Mouse (Mus musculus) liver, adult 2 months (tissue): Measurements from ENCODE around the gene Mogat2. TPM values are rescaled to one million over a fixed set of nuclear protein-coding genes. Genes with fewer than 3 reads are reported as not detected.

ENCODE experiments used
- DNase-seq: peaks from one replicate; pipeline ENCODE4 v3.0.0-alpha.2; 2011; ENCODE audit warnings: low read depth, low spot score; ENCODE audit errors: extremely low read depth
- H3K27ac ChIP-seq: fragments of 200-500 bp; replicated peaks from 2 replicates; pipeline ENCODE4 v1.5.1; 2012; ENCODE audit warnings: low read depth, mild to moderate bottlenecking, control low read depth, inconsistent platforms, low read length; ENCODE audit not compliant: insufficient read depth
- H3K27me3 ChIP-seq: fragments of 200-500 bp; 2 replicates; pipeline ENCODE4 v1.6.1; 2012; ENCODE audit warnings: mild to moderate bottlenecking, moderate library complexity, low read length, inconsistent platforms; ENCODE audit not compliant: control insufficient read depth, insufficient read depth
- H3K36me3 ChIP-seq: fragments of 200-500 bp; 2 replicates; pipeline ENCODE4 v1.6.1; 2012; ENCODE audit warnings: low read length, inconsistent platforms; ENCODE audit not compliant: control insufficient read depth, insufficient read depth
- H3K4me1 ChIP-seq: fragments of 200-500 bp; 2 replicates; pipeline ENCODE4 v1.6.1; 2011; ENCODE audit warnings: low read length; ENCODE audit not compliant: control insufficient read depth, insufficient read depth
- H3K4me3 ChIP-seq: fragments of 200-500 bp; 2 replicates; pipeline ENCODE4 v1.5.1; 2011; ENCODE audit warnings: low read depth, mild to moderate bottlenecking, control low read depth, low read length, moderate library complexity; ENCODE audit not compliant: insufficient read depth
- H3K79me2 ChIP-seq: fragments of 200-500 bp; 2 replicates; pipeline ENCODE4 v1.6.1; 2012; ENCODE audit warnings: inconsistent platforms, mild to moderate bottlenecking, low read length, moderate library complexity; ENCODE audit not compliant: control insufficient read depth, insufficient read depth
- H3K9ac ChIP-seq: fragments of 200-500 bp; 2 replicates; pipeline ENCODE4 v1.6.1; 2012; ENCODE audit warnings: low read depth, mild to moderate bottlenecking, control low read depth, inconsistent platforms, low read length
- CTCF ChIP-seq: fragments of 200-500 bp; IDR thresholded peaks from 2 replicates; pipeline ENCODE4 v1.5.1; 2011; ENCODE audit warnings: low read depth, low read length, control low read depth
- POLR2A ChIP-seq: fragments of 200-500 bp; IDR thresholded peaks from 2 replicates; pipeline ENCODE4 v1.6.1; 2011; ENCODE audit warnings: low read length, control low read depth; ENCODE audit not compliant: insufficient read depth; ENCODE audit errors: extremely low read depth
- WGBS: fragments of 180-500 bp; shearing (Covaris S2); methylation state at CpG from one replicate; pipeline ENCODE4 v1.1.7; 2018; 5-methylcytosine and 5-hydroxymethylcytosine counted together
- polyA plus RNA-seq: library from polyadenylated mRNA; depleted of rRNA; stranded (reverse); fragments of >200 nt; gene quantifications from 2 replicates; pipeline ENCODE4 v1.2.3, GENCODE M21; 2012
- total RNA-seq: library from RNA; depleted of rRNA; stranded (reverse); fragments of >200 nt; gene quantifications from 2 replicates; pipeline ENCODE4 v1.2.3, GENCODE M21; 2014

Mogat2 gene
- total and polyA plus RNA-seq, 2 experiments = 0.22 to 0.74 TPM

DNA sequence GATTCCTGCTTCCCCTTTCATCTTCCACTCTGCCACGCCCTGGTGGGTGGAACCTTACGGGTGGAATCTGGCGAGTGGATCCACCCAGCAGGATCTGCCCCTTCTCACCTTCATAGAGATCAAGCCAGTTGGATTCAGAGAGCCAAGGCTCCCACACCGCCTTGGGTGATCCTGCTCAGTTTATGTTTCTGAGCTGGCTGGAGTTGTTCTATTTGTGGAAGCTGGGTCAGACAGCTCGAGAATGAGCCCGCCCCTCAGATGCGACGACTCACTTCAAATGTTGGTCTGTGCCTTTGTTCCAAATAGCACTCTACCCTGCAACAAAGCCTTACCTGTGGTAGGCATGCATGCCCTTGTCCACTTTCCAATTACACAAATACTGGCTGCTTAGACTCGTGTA is 33.2 kb upstream of the Mogat2 start:
- H3K36me3 ChIP-seq = no peaks in the 10 kb centered on the region
- WGBS = 68% methylated on average over 9 of the region's 9 CpGs
- no peak for DNase-seq

DNA sequence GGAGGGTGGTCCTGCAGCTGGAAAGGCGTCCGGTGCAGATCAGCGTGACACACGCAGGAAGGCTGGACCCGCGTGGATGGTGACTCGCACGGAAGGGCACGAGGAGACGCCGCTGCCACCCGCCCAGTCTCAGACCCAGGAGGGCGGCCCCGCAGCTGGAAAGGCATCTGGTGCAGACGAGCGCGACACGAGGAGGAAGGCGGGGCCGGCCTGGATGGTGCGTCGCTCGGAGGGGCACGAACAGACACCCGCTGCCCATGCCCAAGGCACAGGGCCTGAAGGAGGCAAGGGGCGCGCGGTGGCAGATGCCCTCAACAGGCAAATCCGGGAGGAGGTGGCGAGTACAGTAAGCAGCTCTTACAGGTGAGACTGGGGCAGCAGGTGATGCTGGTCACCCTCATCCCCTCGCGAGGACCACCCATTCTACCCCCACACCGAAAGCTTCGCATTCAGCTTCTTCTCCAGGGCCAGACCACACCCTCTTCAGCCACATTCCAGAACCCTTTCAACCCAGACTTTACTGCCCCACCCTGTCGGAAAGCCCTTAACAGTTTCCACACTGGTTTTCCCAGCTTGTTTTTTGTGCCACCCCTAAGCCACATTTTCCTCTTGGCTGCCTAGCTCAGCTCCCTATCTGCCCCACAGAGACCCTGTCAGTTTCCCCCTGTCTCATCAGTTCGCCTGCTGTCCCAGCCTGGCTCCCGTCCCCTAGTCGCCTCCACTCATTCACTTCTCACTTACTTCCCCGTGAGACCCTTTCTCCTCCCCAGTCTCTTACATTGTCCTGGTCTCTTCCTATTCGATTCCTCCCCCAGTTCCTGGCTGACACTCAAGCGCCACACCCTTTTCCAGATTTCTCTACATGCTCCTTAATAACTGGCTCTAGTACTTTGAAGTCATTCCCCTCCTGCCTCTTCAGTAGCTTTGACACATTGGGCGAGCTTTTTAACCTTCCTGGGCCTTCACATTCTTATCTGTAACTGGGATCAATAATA is 30.8 kb upstream of the Mogat2 start:
- TF ChIP-seq CTCF (no peak), POLR2A (no peak)
- H3K9ac ChIP-seq = no peak overlapping the region
- no peak overlapping the region for H3K4me3 ChIP-seq
- WGBS = 17% methylated on average over 42 of the region's 42 CpGs
- H3K27me3 ChIP-seq = peaks cover 16% of the 10 kb centered on the region; the same call in 1 of the 2 replicates
- H3K36me3 ChIP-seq = no peaks in the 10 kb centered on the region
- no peaks in the 10 kb centered on the region for H3K4me1 ChIP-seq
- no peak for DNase-seq
- H3K27ac ChIP-seq = no peak overlapping the region
- H3K79me2 ChIP-seq = no peaks in the 10 kb centered on the region

More for the DNA sequence above, 33.2 kb upstream of the Mogat2 start:
- Histone ChIP-seq H3K4me3 (no peak overlapping the region), H3K79me2 (no peaks in the 10 kb centered on the region), H3K27me3 (peaks cover 16% of the 10 kb centered on the region; the same call in 1 of the 2 replicates), H3K27ac (no peak overlapping the region), H3K4me1 (no peaks in the 10 kb centered on the region), H3K9ac (no peak overlapping the region)
- TF ChIP-seq CTCF = no peak
- no peak for TF ChIP-seq POLR2A

DNA sequence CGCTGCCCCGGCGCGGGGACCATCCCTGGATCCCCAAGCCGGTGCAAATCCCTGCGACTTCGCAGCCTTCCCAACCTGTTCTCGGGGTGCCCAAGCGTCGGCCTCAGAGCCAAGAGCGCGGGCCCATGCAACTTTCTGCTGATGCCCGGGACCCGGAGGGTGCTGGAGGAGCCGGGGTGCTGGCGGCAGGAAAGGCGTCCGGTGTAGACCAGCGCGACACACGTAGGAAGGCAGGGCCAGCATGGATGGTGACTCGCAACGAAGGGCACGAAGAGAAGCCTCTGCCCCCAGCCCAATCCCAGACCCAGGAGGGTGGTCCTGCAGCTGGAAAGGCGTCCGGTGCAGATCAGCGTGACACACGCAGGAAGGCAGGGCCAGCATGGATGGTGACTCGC is 30.1 kb upstream of the Mogat2 start:
- Histone ChIP-seq H3K27me3 (peaks cover 16% of the 10 kb centered on the region; the same call in 1 of the 2 replicates), H3K4me1 (no peaks in the 10 kb centered on the region), H3K4me3 (no peak overlapping the region; the same call in 1 of the 2 replicates), H3K36me3 (no peaks in the 10 kb centered on the region), H3K9ac (no peak overlapping the region), H3K27ac (no peak overlapping the region), H3K79me2 (no peaks in the 10 kb centered on the region)
- TF ChIP-seq CTCF (no peak), POLR2A (no peak)
- 4% methylated on average over 29 of the region's 29 CpGs for whole genome bisulfite sequencing
- no peak for DNase-seq

DNA sequence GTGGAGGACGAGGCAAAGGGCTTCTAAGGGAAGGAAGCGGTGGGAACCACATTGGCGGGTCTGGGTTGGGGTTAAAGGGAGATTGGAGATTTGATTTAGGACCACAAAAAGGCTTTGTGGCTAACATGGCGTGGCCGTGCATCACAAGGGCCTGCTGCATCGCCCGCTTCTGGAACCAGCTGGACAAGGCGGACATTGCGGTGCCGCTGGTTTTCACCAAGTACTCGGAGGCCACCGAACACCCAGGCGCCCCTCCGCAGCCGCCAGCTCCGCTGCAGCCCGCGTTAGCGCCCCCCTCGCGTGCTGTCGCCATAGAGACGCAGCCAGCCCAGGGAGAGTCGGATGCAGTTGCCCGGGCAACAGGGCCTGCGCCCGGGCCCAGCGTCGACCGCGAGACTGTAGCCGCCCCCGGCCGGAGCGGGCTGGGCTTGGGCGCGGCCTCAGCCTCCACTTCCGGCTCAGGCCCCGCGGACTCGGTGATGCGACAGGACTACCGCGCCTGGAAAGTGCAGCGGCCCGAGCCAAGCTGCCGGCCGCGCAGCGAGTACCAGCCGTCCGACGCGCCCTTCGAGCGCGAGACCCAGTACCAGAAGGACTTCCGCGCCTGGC is 29.6 kb upstream of the Mogat2 start:
- TF ChIP-seq POLR2A (no peak), CTCF (no peak)
- Histone ChIP-seq H3K9ac (no peak overlapping the region), H3K79me2 (no peaks in the 10 kb centered on the region), H3K36me3 (no peaks in the 10 kb centered on the region), H3K27me3 (peaks cover 16% of the 10 kb centered on the region; the same call in 1 of the 2 replicates), H3K27ac (no peak overlapping the region), H3K4me1 (no peaks in the 10 kb centered on the region), H3K4me3 (no peak overlapping the region; the same call in 1 of the 2 replicates)
- DNase-seq = no peak
- WGBS = 3% methylated on average over 59 of the region's 59 CpGs

DNA sequence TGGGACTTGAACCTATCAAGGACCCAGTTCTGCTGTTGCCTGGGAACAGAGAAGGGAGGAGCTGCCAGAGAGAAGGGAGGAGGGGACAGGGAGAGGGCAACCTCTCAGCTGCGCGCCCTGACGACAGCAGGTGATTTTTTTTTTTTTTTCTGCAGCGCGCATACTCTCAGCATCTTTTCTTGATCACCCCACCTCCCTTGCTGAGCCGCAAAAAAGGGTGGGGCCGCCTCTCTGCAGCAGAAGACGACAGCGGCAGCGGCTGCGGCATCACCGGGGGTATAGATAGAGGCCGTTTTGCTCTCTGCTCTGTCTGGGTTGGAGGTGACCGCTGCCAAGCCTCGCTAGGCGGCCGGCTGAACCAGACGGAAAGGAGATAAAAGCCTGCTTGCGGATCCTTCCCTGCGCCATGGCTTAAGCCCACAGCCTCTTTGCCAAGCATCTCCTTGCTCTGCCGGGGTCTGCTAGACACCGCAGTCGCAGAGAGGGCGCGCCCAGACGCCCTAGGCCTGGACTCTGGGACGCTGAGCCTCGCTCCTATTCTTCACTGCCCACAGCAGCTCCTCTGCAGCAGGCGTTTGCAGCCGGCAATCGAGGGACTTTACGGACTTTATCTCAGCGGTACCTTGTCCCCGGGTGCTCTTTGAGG is 29.0 kb upstream of the Mogat2 start, which contains the start of gene Map6:
TSS of gene Map6 (plus strand) at position 197 of the 646 bp plus-strand sequence.
- Histone ChIP-seq H3K4me1 (no peaks in the 10 kb centered on the region), H3K79me2 (no peaks in the 10 kb centered on the region), H3K27ac (no peak within 1 kb of the TSS), H3K9ac (no peak within 1 kb of the TSS), H3K27me3 (peaks cover 16% of the 10 kb centered on the region; the same call in 1 of the 2 replicates), H3K4me3 (no peak within 1 kb of the TSS; the same call in 1 of the 2 replicates), H3K36me3 (no peaks in the 10 kb centered on the region)
- 6% methylated on average over 34 of the region's 34 CpGs for WGBS
- no peak for DNase-seq
- TF ChIP-seq CTCF (no peak), POLR2A (no peak)
